Mouse (Mus musculus): ENCODE measurements around the gene Gm525. TPM values are rescaled to one million over a fixed set of nuclear protein-coding genes. Genes with fewer than 3 reads are reported as not detected.
"Not testable (repeated sequence)": the region's sequence is repeated elsewhere in the genome, so short reads cannot be mapped to it uniquely, and the experiment has no call there.

The Gm525 gene
- polyA plus RNA-seq, 1 experiment from 2014 or later, result not detected

GRCm38 (mm10) chr11:89092714-89093113 is 19.1 kb downstream of the Gm525 start:
- Histone ChIP-seq H3K4me3 (ENCODE audit: low read depth, low read length) (no peak overlapping the region), H3K27me3 (ENCODE audit: insufficient read depth, low read length) (no peaks in the 10 kb centered on the region), H3K9me3 (ENCODE audit: low read depth, low read length) (no peaks in the 10 kb centered on the region), H3K36me3 (ENCODE audit: insufficient read depth) (no peaks in the 10 kb centered on the region), H3K9ac (no peak overlapping the region), H3K4me1 (ENCODE audit: insufficient read depth) (no peaks in the 10 kb centered on the region), H3K4me2 (no peak overlapping the region), H3K27ac (ENCODE audit: low read depth) (no peak overlapping the region)
- 55% methylated on average over 9 of the region's 9 CpGs for WGBS
- peak; percentile 49 for DNase-seq
- ATAC-seq (ENCODE audit: insufficient read depth), result no peak
- TF ChIP-seq CTCF (IDR thresholded peaks at IDR 0.05; ENCODE audit: low read depth), result no peak

GRCm38 (mm10) chr11:89095306-89095705 is 21.7 kb downstream of the Gm525 start:
- Histone ChIP-seq H3K36me3 (ENCODE audit: insufficient read depth) (no peaks in the 10 kb centered on the region), H3K9ac (no peak overlapping the region), H3K27me3 (ENCODE audit: insufficient read depth, low read length) (no peaks in the 10 kb centered on the region), H3K9me3 (ENCODE audit: low read depth, low read length) (no peaks in the 10 kb centered on the region), H3K4me1 (ENCODE audit: insufficient read depth) (no peaks in the 10 kb centered on the region), H3K4me3 (ENCODE audit: low read depth, low read length) (no peak overlapping the region), H3K4me2 (no peak overlapping the region), H3K27ac (ENCODE audit: low read depth) (no peak overlapping the region)
- 63% methylated on average over 3 of the region's 3 CpGs for WGBS
- ATAC-seq (ENCODE audit: insufficient read depth), result no peak
- TF ChIP-seq CTCF (IDR thresholded peaks at IDR 0.05; ENCODE audit: low read depth), result no peak
- DNase-seq, result no peak

DNA sequence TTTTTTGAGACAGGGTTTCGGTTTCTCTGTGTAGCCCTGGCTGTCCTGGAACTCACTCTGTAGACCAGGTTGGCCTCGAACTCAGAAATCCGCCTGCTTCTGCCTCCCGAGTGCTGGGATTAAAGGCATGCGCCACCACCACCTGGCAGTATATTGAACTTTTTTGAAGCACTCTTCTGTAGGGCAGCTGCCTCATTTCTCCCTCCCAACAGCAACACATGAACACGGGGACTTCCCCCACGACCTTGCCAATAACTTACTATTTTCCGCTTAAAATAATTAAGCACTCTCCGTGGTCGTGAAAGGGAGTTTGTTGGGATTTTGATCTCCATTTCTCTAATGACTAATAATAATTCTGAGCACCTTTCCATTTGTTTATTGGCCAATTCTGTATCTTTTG is 23.7 kb downstream of the Gm525 start:
- not testable (repeated sequence) for H3K27ac ChIP-seq (ENCODE audit: low read depth); H3K36me3 ChIP-seq (ENCODE audit: insufficient read depth); H3K4me3 ChIP-seq (ENCODE audit: low read depth, low read length); ATAC-seq (ENCODE audit: insufficient read depth); H3K9me3 ChIP-seq (ENCODE audit: low read depth, low read length); H3K4me1 ChIP-seq (ENCODE audit: insufficient read depth); H3K9ac ChIP-seq; H3K27me3 ChIP-seq (ENCODE audit: insufficient read depth, low read length); DNase-seq; H3K4me2 ChIP-seq
- 85% methylated on average over 10 of the region's 10 CpGs for WGBS

DNA sequence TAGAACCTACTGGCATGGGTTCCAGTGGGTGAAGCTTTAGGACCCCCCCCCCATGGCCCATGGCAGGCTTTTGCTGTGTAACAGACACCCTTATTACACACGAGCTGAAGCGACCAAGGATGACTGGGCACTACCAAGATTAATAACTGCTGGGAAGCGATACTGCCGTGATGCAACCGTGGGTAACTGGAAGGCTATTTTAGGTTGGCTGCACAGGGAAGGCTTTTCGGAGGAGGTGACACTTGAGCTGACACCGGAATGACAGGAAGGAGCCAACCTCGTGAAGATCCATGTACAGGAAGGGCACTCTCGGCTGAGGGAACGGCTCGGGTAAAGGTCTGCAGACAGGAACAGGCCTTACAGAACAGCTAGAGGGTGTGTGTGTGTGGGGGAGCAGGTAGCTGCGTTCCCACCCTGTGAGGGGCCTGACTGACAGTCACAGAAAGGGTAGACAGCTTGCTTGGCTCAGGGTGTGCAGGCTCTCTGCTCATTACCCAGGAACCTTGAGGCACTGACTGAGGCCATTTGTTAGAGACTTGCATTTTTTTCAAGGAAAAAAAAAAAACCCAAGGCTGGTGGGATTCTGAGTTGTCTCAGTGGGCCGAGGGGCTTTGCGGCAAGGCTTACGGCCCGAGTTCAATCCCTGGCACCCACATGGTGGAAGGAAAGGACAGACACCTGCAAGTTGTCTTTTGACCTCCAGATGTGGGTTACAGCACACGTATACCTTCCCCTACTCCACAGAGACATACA is 24.6 kb downstream of the Gm525 start:
- DNase-seq (no peak), ATAC-seq (ENCODE audit: insufficient read depth) (no peak)
- Histone ChIP-seq H3K9me3 (ENCODE audit: low read depth, low read length) (no peaks in the 10 kb centered on the region), H3K27ac (ENCODE audit: low read depth) (no peak overlapping the region), H3K4me2 (no peak overlapping the region), H3K27me3 (ENCODE audit: insufficient read depth, low read length) (no peaks in the 10 kb centered on the region), H3K36me3 (ENCODE audit: insufficient read depth) (no peaks in the 10 kb centered on the region), H3K9ac (no peak overlapping the region), H3K4me3 (ENCODE audit: low read depth, low read length) (no peak overlapping the region), H3K4me1 (ENCODE audit: insufficient read depth) (no peaks in the 10 kb centered on the region)
- 67% methylated on average over 17 of the region's 17 CpGs for WGBS
- TF ChIP-seq CTCF (IDR thresholded peaks at IDR 0.05; ENCODE audit: low read depth), result no peak

DNA sequence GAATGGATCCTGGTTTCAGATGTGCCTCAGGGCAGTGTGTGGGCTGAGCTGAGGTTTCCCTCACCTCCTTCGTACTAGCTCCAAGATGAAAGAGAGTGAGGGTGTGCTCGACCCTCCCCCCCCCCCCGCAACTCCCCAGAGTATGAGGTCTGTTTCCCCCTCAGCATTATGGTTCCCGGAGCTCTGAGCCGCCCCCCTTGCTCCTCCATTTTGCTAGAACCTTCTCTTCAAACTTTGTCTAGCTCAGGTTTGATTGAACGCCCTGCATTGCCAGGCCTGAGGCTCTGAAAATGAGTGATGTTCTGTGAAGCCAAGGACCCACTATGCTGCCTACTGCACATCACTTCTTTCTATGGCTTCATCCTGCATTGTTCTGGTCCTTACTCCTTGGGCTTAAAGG is 25.3 kb downstream of the Gm525 start:
- 65% methylated on average over 6 of the region's 6 CpGs for WGBS
- no peaks in the 10 kb centered on the region for H3K9me3 ChIP-seq (ENCODE audit: low read depth, low read length)
- no peaks in the 10 kb centered on the region for H3K27me3 ChIP-seq (ENCODE audit: insufficient read depth, low read length)
- DNase-seq (no peak), ATAC-seq (ENCODE audit: insufficient read depth) (no peak)
- no peaks in the 10 kb centered on the region for H3K36me3 ChIP-seq (ENCODE audit: insufficient read depth)
- H3K27ac ChIP-seq (ENCODE audit: low read depth), result no peak overlapping the region
- no peak overlapping the region for H3K4me3 ChIP-seq (ENCODE audit: low read depth, low read length)
- no peak for TF ChIP-seq CTCF (IDR thresholded peaks at IDR 0.05; ENCODE audit: low read depth)
- no peak overlapping the region for H3K9ac ChIP-seq
- no peaks in the 10 kb centered on the region for H3K4me1 ChIP-seq (ENCODE audit: insufficient read depth)
- no peak overlapping the region for H3K4me2 ChIP-seq

DNA sequence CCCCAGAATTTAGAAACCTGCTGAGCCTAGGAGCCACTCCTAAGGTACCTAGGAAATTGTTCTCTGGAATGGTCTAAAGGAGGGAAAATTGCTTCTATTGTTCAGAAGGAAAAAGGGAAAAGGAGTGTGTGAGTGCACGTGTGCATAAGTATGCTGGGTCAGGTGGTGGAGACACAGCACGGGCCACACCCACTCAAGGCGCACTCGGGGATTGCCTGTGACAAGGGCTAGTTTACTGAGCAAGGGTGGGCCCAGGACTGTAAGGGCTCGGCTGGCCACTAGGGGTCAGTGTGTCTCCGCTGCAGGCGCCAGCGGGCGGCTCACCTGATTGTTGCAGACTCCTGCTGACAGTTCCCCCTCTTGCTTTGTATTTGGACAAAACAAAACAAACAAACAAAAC is 26.8 kb downstream of the Gm525 start:
- peak; percentile 99 for TF ChIP-seq CTCF (IDR thresholded peaks at IDR 0.05; ENCODE audit: low read depth)
- H3K9me3 ChIP-seq (ENCODE audit: low read depth, low read length), result no peaks in the 10 kb centered on the region
- WGBS, result 2% methylated on average over 9 of the region's 9 CpGs
- no peaks in the 10 kb centered on the region for H3K4me1 ChIP-seq (ENCODE audit: insufficient read depth)
- no peak overlapping the region for H3K27ac ChIP-seq (ENCODE audit: low read depth)
- no peaks in the 10 kb centered on the region for H3K27me3 ChIP-seq (ENCODE audit: insufficient read depth, low read length)
- DNase-seq (peak; percentile 90), ATAC-seq (ENCODE audit: insufficient read depth) (peak; percentile 93)
- H3K4me3 ChIP-seq (ENCODE audit: low read depth, low read length), result peak overlapping the region; percentile 39
- H3K36me3 ChIP-seq (ENCODE audit: insufficient read depth), result no peaks in the 10 kb centered on the region
- H3K4me2 ChIP-seq, result peak overlapping the region; percentile 70
- no peak overlapping the region; the same call in 1 of the 2 replicates for H3K9ac ChIP-seq

DNA sequence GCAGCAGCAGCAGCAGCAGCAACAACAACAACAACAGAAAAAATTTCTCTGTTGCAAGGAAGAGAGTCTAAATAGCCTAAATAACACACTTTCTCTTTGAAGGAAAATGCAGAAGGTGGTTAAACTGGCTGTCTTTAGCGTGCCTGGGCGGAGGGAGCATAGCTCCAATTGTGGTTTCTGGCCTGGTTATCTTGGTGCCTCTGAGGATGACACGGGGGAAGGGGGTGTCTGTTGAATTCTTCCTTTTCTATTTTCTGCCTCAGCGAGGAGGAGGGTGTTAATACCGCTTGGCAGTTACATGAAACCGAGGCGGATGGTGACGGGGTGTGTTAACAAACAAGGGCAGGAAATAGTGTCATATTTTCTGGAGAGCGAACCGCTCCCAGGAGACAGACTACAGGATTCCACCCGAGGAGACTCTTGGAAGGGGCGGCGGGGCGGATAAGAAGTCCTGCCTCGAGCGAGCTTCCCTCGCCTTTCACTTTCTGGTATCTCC is 27.2 kb downstream of the Gm525 start:
- Histone ChIP-seq H3K4me3 (ENCODE audit: low read depth, low read length) (peak overlapping the region; percentile 39), H3K27ac (ENCODE audit: low read depth) (no peak overlapping the region)
- ATAC-seq (ENCODE audit: insufficient read depth), result peak; percentile 57; the same call in 1 of the 2 replicates

More for the DNA sequence above, 27.2 kb downstream of the Gm525 start:
- H3K36me3 ChIP-seq (ENCODE audit: insufficient read depth), result no peaks in the 10 kb centered on the region
- DNase-seq, result peak; percentile 59
- H3K9me3 ChIP-seq (ENCODE audit: low read depth, low read length), result no peaks in the 10 kb centered on the region
- no peaks in the 10 kb centered on the region for H3K27me3 ChIP-seq (ENCODE audit: insufficient read depth, low read length)
- peak overlapping the region; percentile 32 for H3K9ac ChIP-seq
- H3K4me2 ChIP-seq, result peak overlapping the region; percentile 70
- TF ChIP-seq CTCF (IDR thresholded peaks at IDR 0.05; ENCODE audit: low read depth), result no peak
- 13% methylated on average over 17 of the region's 17 CpGs for WGBS
- H3K4me1 ChIP-seq (ENCODE audit: insufficient read depth), result no peaks in the 10 kb centered on the region
